Mouse (Mus musculus) small intestine, adult 2 months (tissue): ENCODE results near the gene Psmf1. TPM values are rescaled to one million over a fixed set of nuclear protein-coding genes. Genes with fewer than 3 reads are reported as not detected.

Source experiments
- H3K27ac ChIP-seq: fragments of 200-500 bp; 2 replicates; pipeline ENCODE4 v1.5.1; 2012; ENCODE audit warnings: low read depth, low read length, control low read depth, inconsistent platforms; ENCODE audit not compliant: insufficient read depth
- H3K27me3 ChIP-seq: fragments of 200-500 bp; 2 replicates; pipeline ENCODE4 v1.6.1; 2012; ENCODE audit warnings: mild to moderate bottlenecking, moderate library complexity, low read length, inconsistent platforms; ENCODE audit not compliant: control insufficient read depth, insufficient read depth
- H3K36me3 ChIP-seq: fragments of 200-500 bp; 2 replicates; pipeline ENCODE4 v1.6.1; 2012; ENCODE audit warnings: mild to moderate bottlenecking, low read length, control low read depth, inconsistent platforms; ENCODE audit not compliant: control insufficient read depth, insufficient read depth
- H3K4me1 ChIP-seq: fragments of 200-500 bp; 2 replicates; pipeline ENCODE4 v1.6.1; 2012; ENCODE audit warnings: low read length, inconsistent platforms, mixed read lengths; ENCODE audit not compliant: control insufficient read depth, insufficient read depth, insufficient read length
- H3K4me3 ChIP-seq: fragments of 200-500 bp; 2 replicates; pipeline ENCODE4 v1.5.1; 2012; ENCODE audit warnings: low read depth, mild to moderate bottlenecking, control low read depth, inconsistent platforms, low read length, moderate library complexity
- CTCF ChIP-seq: fragments of 200-500 bp; IDR thresholded peaks from 2 replicates; pipeline ENCODE4 v1.5.1; 2012; ENCODE audit warnings: low read depth, mild to moderate bottlenecking, control low read depth, inconsistent platforms, low read length, moderate library complexity, mixed read lengths; ENCODE audit not compliant: insufficient replicate concordance, insufficient read length; ENCODE audit errors: extremely low read depth
- POLR2A ChIP-seq: fragments of 200-500 bp; IDR thresholded peaks from 2 replicates; pipeline ENCODE4 v1.6.1; 2012; ENCODE audit warnings: low read depth, mild to moderate bottlenecking, control low read depth, inconsistent platforms, low read length, moderate library complexity
- WGBS: fragments of 180-500 bp; shearing (Covaris S2); methylation state at CpG from one replicate; pipeline ENCODE4 v1.1.7; 2018; 5-methylcytosine and 5-hydroxymethylcytosine counted together
- polyA plus RNA-seq: library from polyadenylated mRNA; depleted of rRNA; stranded (reverse); fragments of >200 nt; gene quantifications from 2 replicates; pipeline ENCODE4 v1.2.3, GENCODE M21; 2012

The Psmf1 gene
- polyA plus RNA-seq, 1 experiment = 45.1 TPM

- Histone ChIP-seq H3K36me3 (no peaks in the 10 kb centered on the region), H3K4me1 (no peaks in the 10 kb centered on the region), H3K27me3 (no peaks in the 10 kb centered on the region), H3K4me3 (no peak overlapping the region), H3K27ac (no peak overlapping the region)
- WGBS = 93% methylated on average over 2 of the region's 2 CpGs
- no peak for TF ChIP-seq CTCF
- no peak for TF ChIP-seq POLR2A
Observed at GRCm38 (mm10) chr2:151764557-151764956, 20.6 kb upstream of the Psmf1 start.

- 38% methylated on average over 1 of the region's 1 CpGs for WGBS
- no peak for TF ChIP-seq POLR2A
- no peak for TF ChIP-seq CTCF
Observed at GRCm38 (mm10) chr2:151758806-151759353, 14.9 kb upstream of the Psmf1 start.

GRCm38 (mm10) chr2:151757451-151757850 is 13.5 kb upstream of the Psmf1 start:
- TF ChIP-seq CTCF = no peak
- TF ChIP-seq POLR2A = no peak
- no peak overlapping the region for H3K27ac ChIP-seq
- 75% methylated on average over 5 of the region's 5 CpGs for WGBS

More at GRCm38 (mm10) chr2:151758806-151759353, 14.9 kb upstream of the Psmf1 start:
- H3K4me3 ChIP-seq = no peak overlapping the region
- H3K27ac ChIP-seq = no peak overlapping the region
- no peaks in the 10 kb centered on the region for H3K4me1 ChIP-seq
- H3K27me3 ChIP-seq = no peaks in the 10 kb centered on the region
- no peaks in the 10 kb centered on the region for H3K36me3 ChIP-seq

GRCm38 (mm10) chr2:151756277-151757061 is 12.5 kb upstream of the Psmf1 start:
- Histone ChIP-seq H3K36me3 (no peaks in the 10 kb centered on the region), H3K27me3 (no peaks in the 10 kb centered on the region), H3K4me3 (no peak overlapping the region), H3K27ac (no peak overlapping the region), H3K4me1 (no peaks in the 10 kb centered on the region)
- WGBS = 46% methylated on average over 9 of the region's 9 CpGs
- TF ChIP-seq CTCF (no peak), POLR2A (no peak)

More at GRCm38 (mm10) chr2:151757451-151757850, 13.5 kb upstream of the Psmf1 start:
- no peaks in the 10 kb centered on the region for H3K4me1 ChIP-seq
- H3K27me3 ChIP-seq = no peaks in the 10 kb centered on the region
- no peak overlapping the region for H3K4me3 ChIP-seq
- H3K36me3 ChIP-seq = no peaks in the 10 kb centered on the region

- WGBS = 54% methylated on average over 5 of the region's 5 CpGs
- no peaks in the 10 kb centered on the region for H3K36me3 ChIP-seq
- TF ChIP-seq POLR2A = no peak
- TF ChIP-seq CTCF = no peak
Observed at GRCm38 (mm10) chr2:151751330-151751729, 7.3 kb upstream of the Psmf1 start.

GRCm38 (mm10) chr2:151747847-151748705 is 4.1 kb upstream of the Psmf1 start:
- peak; percentile 80; the same call in 1 of the 2 replicates for TF ChIP-seq CTCF
- no peak for TF ChIP-seq POLR2A
- H3K4me3 ChIP-seq = no peak overlapping the region
- no peaks in the 10 kb centered on the region for H3K4me1 ChIP-seq
- H3K27me3 ChIP-seq = no peaks in the 10 kb centered on the region
- no peak overlapping the region for H3K27ac ChIP-seq
- WGBS = 41% methylated on average over 19 of the region's 19 CpGs
- no peaks in the 10 kb centered on the region for H3K36me3 ChIP-seq

More at GRCm38 (mm10) chr2:151751330-151751729, 7.3 kb upstream of the Psmf1 start:
- H3K4me1 ChIP-seq = no peaks in the 10 kb centered on the region
- no peak overlapping the region for H3K4me3 ChIP-seq
- H3K27me3 ChIP-seq = no peaks in the 10 kb centered on the region
- H3K27ac ChIP-seq = no peak overlapping the region

GRCm38 (mm10) chr2:151742850-151743679 is 921 bp downstream of the Psmf1 start:
- TF ChIP-seq POLR2A (no peak), CTCF (no peak)
- Histone ChIP-seq H3K27ac (no peak overlapping the region), H3K27me3 (no peaks in the 10 kb centered on the region), H3K36me3 (no peaks in the 10 kb centered on the region), H3K4me3 (no peak overlapping the region), H3K4me1 (0 out of 2 replicates have a peak, but pooled peaks cover 2% of the 10 kb centered on the region)
- 57% methylated on average over 6 of the region's 6 CpGs for WGBS
